Mouse (Mus musculus) kidney, postnatal 0 days (tissue): ENCODE results near the gene Adgrg3. TPM values are rescaled to one million over a fixed set of nuclear protein-coding genes. Genes with fewer than 3 reads are reported as not detected.

Experiments
- ATAC-seq: fragments of 200-750 bp; cut with Nextera tagmentation; replicated peaks from 2 replicates; pipeline ENCODE4 v1.8.0; 2017; ENCODE audit warnings: low read depth, moderate number of reproducible peaks, moderate TSS enrichment, moderate library complexity; ENCODE audit not compliant: low FRiP score
- DNase-seq: peaks from one replicate; pipeline ENCODE4 v3.0.0-alpha.2; 2016; ENCODE audit warnings: low spot score
- H3K27ac ChIP-seq: fragments of 300-500 bp; sonication (generic); 2 replicates; pipeline ENCODE4 v1.5.1; 2014; ENCODE audit warnings: mild to moderate bottlenecking
- H3K27me3 ChIP-seq: fragments of 300-500 bp; sonication (generic); 2 replicates; pipeline ENCODE4 v1.6.1; 2014; ENCODE audit warnings: low read length, mixed read lengths; ENCODE audit not compliant: insufficient read depth
- H3K36me3 ChIP-seq: fragments of 300-500 bp; sonication (generic); 2 replicates; pipeline ENCODE4 v1.6.1; 2014; ENCODE audit warnings: low read length, mixed read lengths; ENCODE audit not compliant: insufficient read depth
- H3K4me1 ChIP-seq: fragments of 300-500 bp; sonication (generic); replicated peaks from 2 replicates; pipeline ENCODE4 v1.6.1; 2014; ENCODE audit warnings: antibody characterized with exemption, low read length, mixed read lengths; ENCODE audit not compliant: insufficient read depth
- H3K4me2 ChIP-seq: fragments of 300-500 bp; sonication (generic); 2 replicates; pipeline ENCODE4 v1.6.1; 2014; ENCODE audit warnings: mild to moderate bottlenecking, low read length, moderate library complexity, mixed read lengths
- H3K4me3 ChIP-seq: fragments of 300-500 bp; sonication (generic); replicated peaks from 2 replicates; pipeline ENCODE4 v1.5.1; 2014; ENCODE audit warnings: low read depth, low read length
- H3K9ac ChIP-seq: fragments of 300-500 bp; sonication (generic); 2 replicates; pipeline ENCODE4 v1.6.1; 2014; ENCODE audit warnings: low read depth, low read length
- H3K9me3 ChIP-seq: fragments of 300-500 bp; sonication (generic); replicated peaks from 2 replicates; pipeline ENCODE4 v1.6.1; 2016; ENCODE audit warnings: low read length, inconsistent platforms, mixed read lengths
- CTCF ChIP-seq: IDR thresholded peaks from 2 replicates; pipeline ENCODE4 v1.5.1; 2016; ENCODE audit warnings: antibody characterized with exemption, low read depth, mild to moderate bottlenecking, moderate library complexity
- WGBS: fragments of 180-500 bp; shearing (Covaris S2); extraction: QIAGEN DNeasy Blood & Tissue Kit; methylation state at CpG from one replicate; pipeline ENCODE4 v1.1.7; 2014; 5-methylcytosine and 5-hydroxymethylcytosine counted together
- polyA plus RNA-seq: library from polyadenylated mRNA; unstranded; fragments of >200 nt; fragmentation: Nextera tagmentation; extraction: Ambion mirVana; gene quantifications from 2 replicates; pipeline ENCODE4 v1.2.1, GENCODE M21; 2015

Adgrg3 gene
- polyA plus RNA-seq, 1 experiment from 2014 or later = 3.7 TPM

DNA sequence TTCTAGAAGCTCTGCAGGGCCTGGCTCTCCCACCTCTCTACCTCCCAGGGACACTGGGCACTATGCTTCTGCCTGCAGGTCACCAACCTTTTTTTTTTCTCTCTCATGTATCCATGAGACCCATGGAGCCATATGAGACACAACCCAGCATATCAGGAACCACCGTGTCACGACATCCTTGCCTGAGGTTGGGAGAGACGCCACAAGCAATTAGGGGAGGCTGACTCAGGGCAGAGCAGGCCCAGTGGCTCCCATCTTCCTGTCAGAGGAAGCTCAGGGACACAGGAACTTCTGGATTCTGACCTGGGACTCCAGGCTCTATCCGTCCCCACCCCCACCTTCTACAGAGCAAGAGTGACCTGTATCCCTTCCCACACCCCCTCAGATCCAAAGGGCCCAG, 1.6 kb upstream of the Adgrg3 start:
- 76% methylated on average over 4 of the region's 4 CpGs for WGBS
- Histone ChIP-seq H3K4me1 (no peaks in the 10 kb centered on the region), H3K27ac (no peak overlapping the region), H3K9me3 (no peaks in the 10 kb centered on the region), H3K36me3 (peaks cover 10% of the 10 kb centered on the region; the same call in 1 of the 2 replicates), H3K4me2 (no peak overlapping the region), H3K27me3 (no peaks in the 10 kb centered on the region), H3K9ac (no peak overlapping the region), H3K4me3 (no peak overlapping the region)
- ATAC-seq (no peak), DNase-seq (no peak)
- TF ChIP-seq CTCF = no peak

DNA sequence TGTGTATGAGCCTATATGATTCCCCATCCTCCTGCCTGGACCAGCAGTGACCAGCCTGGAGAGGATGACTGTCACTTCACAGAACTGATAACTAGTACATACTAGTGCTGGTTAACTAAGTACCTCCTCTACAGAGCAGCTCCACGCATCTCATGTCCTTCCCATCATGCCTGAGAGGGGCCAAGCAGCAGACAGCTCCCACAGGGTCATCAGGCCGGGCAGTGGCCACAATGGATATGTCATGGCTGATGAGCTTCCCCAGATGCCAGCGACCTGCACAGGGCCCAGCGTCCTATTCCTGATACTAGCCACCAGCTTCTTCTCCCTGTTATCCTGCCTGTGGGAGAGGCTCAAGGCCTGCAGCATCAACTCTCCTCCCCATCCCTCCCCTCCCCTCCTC, 808 bp upstream of the Adgrg3 start:
- no peak for TF ChIP-seq CTCF
- Histone ChIP-seq H3K27me3 (no peaks in the 10 kb centered on the region), H3K27ac (no peak overlapping the region), H3K4me2 (no peak overlapping the region), H3K9ac (no peak overlapping the region), H3K4me1 (no peaks in the 10 kb centered on the region), H3K36me3 (peaks cover 1% of the 10 kb centered on the region; the same call in 1 of the 2 replicates), H3K9me3 (no peaks in the 10 kb centered on the region), H3K4me3 (no peak overlapping the region)
- 59% methylated on average over 4 of the region's 4 CpGs for WGBS
- ATAC-seq (no peak), DNase-seq (no peak)

DNA sequence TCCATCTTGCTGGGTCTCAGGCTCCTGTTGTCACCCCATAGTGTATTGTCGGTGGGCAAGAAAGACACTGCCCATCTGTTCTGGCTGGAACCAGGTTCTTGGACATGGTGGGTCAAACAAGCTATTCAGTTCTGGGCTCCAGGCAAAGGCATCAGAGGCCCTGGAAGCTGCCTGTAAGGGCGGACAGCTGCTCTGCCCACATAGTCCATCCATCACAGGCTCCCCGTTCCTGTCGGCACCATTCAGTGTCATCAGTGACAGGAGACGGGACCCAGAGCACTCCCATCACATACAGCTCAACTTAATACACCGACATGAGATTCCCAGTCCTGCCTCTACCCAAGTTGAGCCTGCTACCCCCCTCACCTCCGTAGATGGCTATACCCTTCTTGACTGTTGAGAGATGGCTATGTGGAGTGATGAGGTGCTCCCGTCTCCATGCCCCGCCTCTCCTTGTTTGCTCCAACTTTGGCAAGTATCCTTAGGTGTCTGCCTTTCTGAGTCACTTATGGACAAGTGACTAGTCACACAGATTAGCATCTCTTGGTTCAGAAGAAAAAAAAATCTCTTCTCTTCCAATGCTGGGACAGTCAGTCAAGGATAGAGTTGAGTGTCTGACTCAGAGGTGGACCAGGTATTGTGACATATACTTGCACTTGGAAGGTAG, 610 bp downstream of the Adgrg3 start:
- no peak overlapping the region for H3K27ac ChIP-seq
- no peak for DNase-seq
- H3K4me2 ChIP-seq = no peak overlapping the region
- H3K27me3 ChIP-seq = no peaks in the 10 kb centered on the region
- H3K36me3 ChIP-seq = no peaks in the 10 kb centered on the region
- H3K4me1 ChIP-seq = no peaks in the 10 kb centered on the region
- WGBS = 79% methylated on average over 9 of the region's 9 CpGs
- H3K9ac ChIP-seq = no peak overlapping the region
- no peak for TF ChIP-seq CTCF
- no peak overlapping the region for H3K4me3 ChIP-seq
- no peak for ATAC-seq
- H3K9me3 ChIP-seq = no peaks in the 10 kb centered on the region

DNA sequence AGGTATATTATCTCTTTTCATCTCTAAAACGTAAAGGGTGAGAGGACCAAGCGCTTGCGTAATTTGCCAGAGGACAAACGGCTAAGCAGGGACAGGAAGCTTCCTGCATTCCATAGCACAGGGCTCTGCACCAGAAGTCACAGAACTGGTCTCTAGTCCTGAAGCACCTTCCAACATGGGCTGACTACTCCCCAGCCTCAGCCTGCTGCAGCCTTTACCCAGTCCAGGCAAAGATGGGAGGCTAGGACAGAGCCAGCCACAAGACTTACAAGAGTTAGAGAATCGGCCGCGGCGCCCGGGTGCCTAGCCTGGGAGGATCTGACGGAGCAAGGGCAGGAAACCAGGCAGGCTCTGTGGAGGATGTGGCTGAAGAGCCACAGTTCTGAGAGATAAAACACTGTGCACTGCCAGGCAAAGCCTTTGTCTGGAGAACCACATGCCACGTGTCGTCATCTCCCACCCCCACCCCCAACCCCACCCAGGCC, 2.8 kb downstream of the Adgrg3 start:
- no peak for DNase-seq
- Histone ChIP-seq H3K36me3 (no peaks in the 10 kb centered on the region), H3K4me2 (0 out of 2 replicates have a peak overlapping the region, but pooled peaks have one; percentile 10), H3K4me1 (no peaks in the 10 kb centered on the region), H3K27ac (peak overlapping the region; percentile 70), H3K4me3 (no peak overlapping the region), H3K9ac (no peak overlapping the region), H3K9me3 (no peaks in the 10 kb centered on the region), H3K27me3 (no peaks in the 10 kb centered on the region)
- ATAC-seq = no peak
- no peak for TF ChIP-seq CTCF
- 57% methylated on average over 12 of the region's 12 CpGs for WGBS

DNA sequence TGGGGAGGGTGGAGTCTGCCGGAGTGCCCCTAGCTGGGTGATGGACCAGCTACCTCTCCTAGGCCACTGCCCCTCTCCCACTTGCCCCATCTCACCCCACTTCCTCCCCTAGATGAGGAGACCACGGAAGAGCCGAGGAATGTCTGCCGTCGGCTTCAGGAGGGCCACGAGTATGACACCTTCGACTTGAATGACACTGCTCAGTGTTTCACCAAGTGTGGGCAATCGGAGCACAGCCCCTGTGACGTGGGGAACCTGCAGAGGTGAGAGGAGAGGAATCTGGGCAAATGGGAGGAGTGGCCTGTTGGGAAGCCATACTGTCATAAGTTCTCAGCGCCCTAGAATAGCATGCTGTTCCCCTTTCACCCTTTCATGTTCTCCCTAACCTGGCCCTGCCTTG, 3.3 kb downstream of the Adgrg3 start:
- Histone ChIP-seq H3K4me2 (no peak overlapping the region), H3K36me3 (no peaks in the 10 kb centered on the region), H3K27me3 (no peaks in the 10 kb centered on the region), H3K9me3 (no peaks in the 10 kb centered on the region), H3K27ac (no peak overlapping the region; the same call in 1 of the 2 replicates), H3K9ac (no peak overlapping the region), H3K4me3 (no peak overlapping the region), H3K4me1 (no peaks in the 10 kb centered on the region)
- no peak for DNase-seq
- no peak for TF ChIP-seq CTCF
- ATAC-seq = no peak
- 63% methylated on average over 10 of the region's 10 CpGs for WGBS

DNA sequence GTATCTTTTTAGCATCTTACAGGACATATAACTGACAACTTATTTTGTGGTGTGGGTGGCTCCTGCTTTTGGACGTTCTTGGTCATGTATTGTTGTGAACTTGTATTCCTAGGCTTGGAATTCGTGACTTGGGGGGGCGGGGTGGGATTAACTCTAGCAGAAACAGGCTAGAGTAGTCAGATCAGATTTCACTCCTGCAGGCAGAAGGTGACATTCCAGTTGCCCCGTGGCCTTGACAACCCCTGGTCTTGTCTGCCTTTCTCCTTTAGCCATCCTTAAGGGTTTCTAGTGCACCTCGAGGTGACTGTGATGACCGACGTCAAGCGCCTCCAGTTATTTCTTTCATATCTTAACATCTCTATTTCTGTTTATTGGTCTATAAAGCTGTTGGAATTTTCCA, 5.7 kb downstream of the Adgrg3 start:
- Histone ChIP-seq H3K9ac (no peak overlapping the region), H3K4me3 (no peak overlapping the region), H3K4me2 (no peak overlapping the region), H3K27me3 (no peaks in the 10 kb centered on the region), H3K36me3 (no peaks in the 10 kb centered on the region), H3K27ac (no peak overlapping the region), H3K9me3 (no peaks in the 10 kb centered on the region), H3K4me1 (no peaks in the 10 kb centered on the region)
- 18% methylated on average over 8 of the region's 8 CpGs for WGBS
- TF ChIP-seq CTCF = no peak
- no peak for DNase-seq
- ATAC-seq = no peak

DNA sequence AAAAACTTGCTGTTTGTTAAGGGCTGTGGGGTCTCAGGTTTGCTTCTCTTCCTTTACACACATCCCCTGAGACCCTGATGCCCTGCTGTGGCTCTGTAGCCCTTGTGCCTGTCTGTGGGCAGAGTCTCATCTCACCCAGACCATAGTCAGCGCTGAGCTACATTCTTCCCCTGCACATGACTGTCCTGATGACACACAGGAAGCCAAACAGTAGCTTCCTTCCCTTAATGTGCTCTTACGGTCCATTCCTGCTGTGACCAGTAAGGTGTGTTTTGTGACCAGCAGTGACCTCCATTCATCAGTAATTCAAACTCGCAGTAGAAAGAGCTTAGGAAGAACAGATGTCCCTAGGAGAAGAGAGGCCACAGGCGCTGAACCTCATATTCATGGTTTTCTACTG, 6.9 kb downstream of the Adgrg3 start:
- no peak for TF ChIP-seq CTCF
- H3K4me2 ChIP-seq = no peak overlapping the region
- no peaks in the 10 kb centered on the region for H3K4me1 ChIP-seq
- WGBS = 58% methylated on average over 4 of the region's 4 CpGs
- no peak overlapping the region for H3K9ac ChIP-seq
- H3K4me3 ChIP-seq = no peak overlapping the region
- no peaks in the 10 kb centered on the region for H3K9me3 ChIP-seq
- no peak overlapping the region for H3K27ac ChIP-seq
- ATAC-seq = no peak
- DNase-seq = no peak
- H3K36me3 ChIP-seq = no peaks in the 10 kb centered on the region
- no peaks in the 10 kb centered on the region for H3K27me3 ChIP-seq
